Mouse (Mus musculus) midbrain, embryonic 11.5 days (tissue): Measurements from ENCODE around the gene Swsap1. TPM values are rescaled to one million over a fixed set of nuclear protein-coding genes. Genes with fewer than 3 reads are reported as not detected.
A peak's percentile ranks its signal among the peaks of the same experiment; 100 is the strongest.

Experiments used
- ATAC-seq: fragments of 200-750 bp; cut with Nextera tagmentation; 2 replicates; pipeline ENCODE4 v1.8.0; 2017; ENCODE audit warnings: moderate TSS enrichment, moderate library complexity; ENCODE audit not compliant: low FRiP score
- DNase-seq: peaks from one replicate; pipeline ENCODE4 v3.0.0; 2015; ENCODE audit warnings: low spot score; ENCODE audit errors: missing footprints
- H3K27ac ChIP-seq: fragments of 300-500 bp; sonication (generic); 2 replicates; pipeline ENCODE4 v1.5.1; 2014; ENCODE audit warnings: low read depth, low read length
- H3K27me3 ChIP-seq: fragments of 300-500 bp; sonication (generic); 2 replicates; pipeline ENCODE4 v1.6.1; 2014; ENCODE audit warnings: mild to moderate bottlenecking, low read length, moderate library complexity, mixed read lengths; ENCODE audit not compliant: control insufficient read depth, insufficient read depth
- H3K36me3 ChIP-seq: fragments of 300-500 bp; sonication (generic); 2 replicates; pipeline ENCODE4 v1.6.1; 2014; ENCODE audit warnings: mild to moderate bottlenecking, low read length, moderate library complexity, mixed read lengths; ENCODE audit not compliant: control insufficient read depth, insufficient read depth
- H3K4me1 ChIP-seq: fragments of 300-500 bp; sonication (generic); 2 replicates; pipeline ENCODE4 v1.6.1; 2014; ENCODE audit warnings: low read length; ENCODE audit not compliant: control insufficient read depth, insufficient read depth
- H3K4me2 ChIP-seq: fragments of 300-500 bp; sonication (generic); 2 replicates; pipeline ENCODE4 v1.6.1; 2014; ENCODE audit warnings: mild to moderate bottlenecking, moderate library complexity
- H3K4me3 ChIP-seq: fragments of 300-500 bp; sonication (generic); 2 replicates; pipeline ENCODE4 v1.5.1; 2014; ENCODE audit warnings: low read depth, low read length
- H3K9ac ChIP-seq: fragments of 300-500 bp; sonication (generic); 2 replicates; pipeline ENCODE4 v1.6.1; 2014; ENCODE audit warnings: low read length
- H3K9me3 ChIP-seq: fragments of 300-500 bp; sonication (generic); 2 replicates; pipeline ENCODE4 v1.6.1; 2016; ENCODE audit warnings: low read length; ENCODE audit not compliant: control insufficient read depth
- WGBS: fragments of 180-500 bp; shearing (Covaris S2); extraction: QIAGEN DNeasy Blood & Tissue Kit; methylation state at CpG from one replicate; pipeline ENCODE4 v1.1.7; 2014; 5-methylcytosine and 5-hydroxymethylcytosine counted together
- polyA plus RNA-seq: library from polyadenylated mRNA; unstranded; fragments of >200 nt; fragmentation: Nextera tagmentation; extraction: Ambion mirVana; gene quantifications from 2 replicates; pipeline ENCODE4 v1.2.1, GENCODE M21; 2014

The Swsap1 gene
- polyA plus RNA-seq, 1 experiment from 2014 or later = 22.3 TPM

DNA sequence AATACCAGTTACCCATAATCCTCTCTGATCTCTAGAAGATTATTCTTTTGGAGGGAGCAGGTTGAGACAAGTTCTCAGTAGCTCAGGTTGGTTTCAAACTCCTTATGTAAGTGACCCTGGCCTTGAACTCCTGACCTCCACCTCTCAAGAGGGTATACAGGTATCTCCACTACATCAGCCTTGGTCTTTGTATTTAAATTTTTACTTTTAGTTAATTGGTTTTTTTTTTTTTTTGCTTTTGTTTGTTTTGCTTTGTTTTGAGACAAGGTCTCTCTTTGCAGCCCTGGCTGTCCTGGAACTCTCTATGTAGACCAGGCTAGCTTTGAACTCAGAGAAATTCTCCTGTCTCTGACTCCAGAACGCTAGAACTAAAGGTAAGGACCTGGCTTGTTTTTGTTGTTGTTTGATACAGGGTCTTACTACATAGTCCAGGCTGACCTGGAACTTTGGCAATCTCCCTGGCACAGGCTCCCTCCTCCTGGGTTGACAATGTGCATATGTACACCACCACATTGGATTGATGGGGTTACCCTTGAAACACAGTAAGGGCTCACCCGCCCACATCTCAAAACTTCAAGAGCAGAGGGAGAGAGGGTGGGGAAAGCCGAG is 32.0 kb upstream of the Swsap1 start:
- WGBS = 88% methylated on average over 3 of the region's 3 CpGs
- Histone ChIP-seq H3K4me3 (no peak overlapping the region), H3K27me3 (no peaks in the 10 kb centered on the region; the same call in 1 of the 2 replicates), H3K9ac (no peak overlapping the region), H3K36me3 (no peaks in the 10 kb centered on the region), H3K27ac (no peak overlapping the region), H3K4me2 (no peak overlapping the region), H3K4me1 (peaks cover 11% of the 10 kb centered on the region), H3K9me3 (no peaks in the 10 kb centered on the region)
- DNase-seq (peak; percentile 84), ATAC-seq (no peak)

DNA sequence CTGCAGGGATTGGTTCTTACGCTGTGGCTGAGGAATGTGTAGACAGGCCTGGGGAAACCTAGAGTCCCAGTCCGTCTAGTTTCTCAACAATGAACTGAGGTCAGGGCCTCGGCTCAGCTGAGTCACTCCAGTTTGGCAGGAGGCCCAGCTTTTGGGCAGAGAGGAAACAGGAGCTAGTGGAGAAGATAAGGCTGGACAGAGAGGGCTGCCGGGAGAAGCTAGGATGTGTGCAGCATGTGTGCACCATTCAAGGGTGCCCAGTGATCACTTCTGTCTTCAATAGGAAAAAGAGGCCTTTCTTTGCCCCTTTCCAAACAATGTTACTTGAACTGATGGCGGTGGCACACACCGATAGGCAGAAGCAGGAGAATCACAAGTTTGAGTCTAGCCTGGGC is 31.5 kb upstream of the Swsap1 start:
- no peaks in the 10 kb centered on the region for H3K9me3 ChIP-seq
- no peak overlapping the region for H3K27ac ChIP-seq
- no peak for ATAC-seq
- no peak overlapping the region for H3K9ac ChIP-seq
- no peaks in the 10 kb centered on the region for H3K36me3 ChIP-seq
- peak; percentile 72 for DNase-seq
- H3K27me3 ChIP-seq = no peaks in the 10 kb centered on the region; the same call in 1 of the 2 replicates
- peaks cover 11% of the 10 kb centered on the region for H3K4me1 ChIP-seq
- WGBS = 83% methylated on average over 6 of the region's 6 CpGs
- no peak overlapping the region for H3K4me2 ChIP-seq
- no peak overlapping the region for H3K4me3 ChIP-seq

DNA sequence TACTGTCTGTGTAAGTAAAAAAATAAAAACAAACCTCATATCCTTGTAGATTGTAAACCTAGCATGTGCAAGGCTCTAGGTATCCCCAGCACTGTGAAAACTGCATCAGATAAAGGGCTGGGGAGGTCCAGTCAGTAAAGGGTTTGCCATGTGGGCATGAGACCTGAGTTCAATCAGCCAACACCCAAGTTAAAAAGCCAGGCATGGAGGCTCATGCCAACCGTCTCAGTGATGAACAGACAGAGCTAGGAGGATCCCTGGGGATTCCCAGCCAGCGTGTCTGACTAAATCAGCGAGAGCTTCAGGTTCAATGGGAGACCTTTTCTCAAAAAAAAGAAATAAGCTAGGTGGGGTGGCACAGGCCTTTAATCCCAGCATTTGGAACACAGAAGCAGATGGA is 30.5 kb upstream of the Swsap1 start:
- no peak for ATAC-seq
- peak; percentile 75 for DNase-seq
- Histone ChIP-seq H3K4me2 (no peak overlapping the region), H3K9ac (no peak overlapping the region), H3K36me3 (no peaks in the 10 kb centered on the region), H3K27me3 (no peaks in the 10 kb centered on the region; the same call in 1 of the 2 replicates), H3K4me1 (peaks cover 11% of the 10 kb centered on the region), H3K4me3 (no peak overlapping the region), H3K9me3 (no peaks in the 10 kb centered on the region), H3K27ac (no peak overlapping the region)
- WGBS = 87% methylated on average over 3 of the region's 3 CpGs

DNA sequence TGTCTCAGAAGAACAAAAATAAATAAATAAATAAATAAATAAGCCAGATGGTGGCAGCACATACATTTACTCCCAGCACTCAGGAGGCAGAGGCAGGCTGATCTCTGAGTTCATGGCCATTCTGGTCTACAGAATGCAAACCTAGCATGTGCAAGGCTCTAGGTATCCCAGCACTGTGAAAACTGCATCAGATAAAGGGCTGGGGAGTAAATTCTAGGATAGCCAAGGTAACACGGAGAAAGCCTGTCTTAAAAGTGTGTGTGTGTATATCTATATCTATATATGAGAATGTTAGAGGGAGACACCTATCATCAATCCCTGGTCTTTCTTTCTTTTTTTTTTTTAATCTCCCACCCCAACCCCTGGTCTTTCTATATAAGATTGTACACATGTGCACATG is 30.0 kb upstream of the Swsap1 start:
- WGBS = 91% methylated on average over 1 of the region's 1 CpGs
- H3K27ac ChIP-seq = no peak overlapping the region
- peaks cover 11% of the 10 kb centered on the region for H3K4me1 ChIP-seq
- ATAC-seq = no peak
- no peak overlapping the region for H3K4me3 ChIP-seq
- no peak overlapping the region for H3K4me2 ChIP-seq
- no peaks in the 10 kb centered on the region for H3K9me3 ChIP-seq
- no peak overlapping the region for H3K9ac ChIP-seq
- H3K27me3 ChIP-seq = no peaks in the 10 kb centered on the region; the same call in 1 of the 2 replicates
- H3K36me3 ChIP-seq = no peaks in the 10 kb centered on the region
- peak; percentile 53 for DNase-seq

DNA sequence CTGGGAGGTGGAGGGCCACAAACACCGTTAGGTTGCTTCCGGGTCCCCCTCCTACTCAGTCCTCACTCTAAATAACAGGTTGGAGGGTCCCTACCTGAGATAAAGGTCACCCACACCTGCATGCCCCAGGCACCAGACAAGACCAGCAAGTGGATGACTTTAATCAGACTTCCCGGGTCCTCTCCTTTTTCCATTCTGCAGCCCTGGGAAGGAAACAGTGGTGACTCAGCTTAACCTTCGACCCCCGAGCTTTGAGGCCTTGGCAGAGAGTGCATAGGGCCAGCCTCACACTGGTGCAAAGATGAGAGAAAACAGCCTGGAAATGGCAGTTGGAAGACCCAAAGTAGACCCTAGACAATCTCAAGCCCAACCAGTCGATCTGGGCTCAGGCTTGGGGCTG is 29.4 kb upstream of the Swsap1 start:
- Histone ChIP-seq H3K36me3 (no peaks in the 10 kb centered on the region), H3K27me3 (no peaks in the 10 kb centered on the region; the same call in 1 of the 2 replicates), H3K4me3 (no peak overlapping the region), H3K9me3 (no peaks in the 10 kb centered on the region), H3K4me1 (peaks cover 11% of the 10 kb centered on the region), H3K9ac (0 out of 2 replicates have a peak overlapping the region, but pooled peaks have one; percentile 71), H3K27ac (no peak overlapping the region), H3K4me2 (peak overlapping the region; percentile 72)
- DNase-seq = no peak
- WGBS = 85% methylated on average over 6 of the region's 6 CpGs
- no peak for ATAC-seq

DNA sequence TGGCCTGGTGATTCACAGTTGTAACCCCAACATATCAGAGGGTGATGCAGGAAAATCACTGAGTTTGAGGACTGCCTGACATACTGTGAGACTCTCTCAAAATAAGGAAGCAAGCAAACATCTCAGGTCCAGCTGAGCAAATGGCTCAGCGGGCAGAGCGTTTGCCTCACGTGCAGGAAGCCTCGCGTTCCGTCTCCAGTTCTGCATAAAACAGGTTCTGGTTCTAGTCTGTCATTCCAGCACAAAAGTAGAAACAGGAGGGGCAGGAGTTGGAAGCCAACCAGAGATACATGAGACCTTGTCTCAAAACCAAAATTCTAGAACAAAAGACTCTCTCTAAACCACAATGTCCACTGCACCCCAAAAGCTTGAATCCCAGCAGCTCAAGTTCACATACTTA is 28.8 kb upstream of the Swsap1 start:
- H3K36me3 ChIP-seq = no peaks in the 10 kb centered on the region
- peaks cover 11% of the 10 kb centered on the region for H3K4me1 ChIP-seq
- H3K9ac ChIP-seq = peak overlapping the region; percentile 71
- H3K27me3 ChIP-seq = no peaks in the 10 kb centered on the region
- DNase-seq = no peak
- H3K27ac ChIP-seq = no peak overlapping the region
- peak overlapping the region; percentile 41 for H3K4me3 ChIP-seq
- peak overlapping the region; percentile 72 for H3K4me2 ChIP-seq
- ATAC-seq = no peak
- WGBS = 5% methylated on average over 6 of the region's 6 CpGs
- no peaks in the 10 kb centered on the region for H3K9me3 ChIP-seq

DNA sequence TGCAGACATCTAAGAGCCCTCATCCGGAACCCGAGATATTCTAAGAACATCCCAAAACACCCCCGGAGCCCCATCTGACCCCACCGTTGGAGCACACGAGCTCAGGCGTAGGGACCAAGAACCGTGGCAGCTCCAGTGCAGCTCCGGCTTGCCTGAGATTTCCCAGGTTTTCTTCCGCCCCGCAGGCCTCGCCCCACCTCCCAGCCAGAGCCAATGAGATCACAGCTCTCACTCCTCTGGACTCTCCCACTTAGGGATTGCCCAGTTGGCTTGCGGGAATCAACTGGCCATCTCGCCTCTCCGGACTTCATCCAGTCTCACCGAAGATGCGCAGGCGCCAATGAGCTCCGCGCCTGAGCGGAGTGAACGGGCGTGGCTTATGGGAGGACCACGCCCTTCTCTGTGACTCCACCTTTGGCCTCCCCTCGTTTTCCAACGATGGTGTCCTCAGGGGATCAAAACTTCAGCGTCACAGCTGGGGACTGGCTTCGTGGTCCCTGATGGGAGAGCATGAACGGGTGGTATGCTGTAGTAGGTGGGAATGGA is 28.3 kb upstream of the Swsap1 start, which contains the start of the genes Ccdc159 and Tmem205:
Ccdc159 (plus strand) TSS at position 264 of the 546 bp plus-strand sequence.
Tmem205 (minus strand) TSS at position 349 of the 546 bp plus-strand sequence.
- 1% methylated on average over 28 of the region's 28 CpGs for WGBS
- no peak within 1 kb of the TSS for H3K27ac ChIP-seq
- no peaks in the 10 kb centered on the region for H3K9me3 ChIP-seq
- H3K9ac ChIP-seq = peak within 1 kb of the TSS; percentile 71
- H3K27me3 ChIP-seq = no peaks in the 10 kb centered on the region
- peak; percentile 99 for ATAC-seq
- peak within 1 kb of the TSS; percentile 72 for H3K4me2 ChIP-seq
- H3K36me3 ChIP-seq = no peaks in the 10 kb centered on the region
- peak; percentile 98 for DNase-seq
- peak within 1 kb of the TSS; percentile 41 for H3K4me3 ChIP-seq
- H3K4me1 ChIP-seq = peaks cover 11% of the 10 kb centered on the region

DNA sequence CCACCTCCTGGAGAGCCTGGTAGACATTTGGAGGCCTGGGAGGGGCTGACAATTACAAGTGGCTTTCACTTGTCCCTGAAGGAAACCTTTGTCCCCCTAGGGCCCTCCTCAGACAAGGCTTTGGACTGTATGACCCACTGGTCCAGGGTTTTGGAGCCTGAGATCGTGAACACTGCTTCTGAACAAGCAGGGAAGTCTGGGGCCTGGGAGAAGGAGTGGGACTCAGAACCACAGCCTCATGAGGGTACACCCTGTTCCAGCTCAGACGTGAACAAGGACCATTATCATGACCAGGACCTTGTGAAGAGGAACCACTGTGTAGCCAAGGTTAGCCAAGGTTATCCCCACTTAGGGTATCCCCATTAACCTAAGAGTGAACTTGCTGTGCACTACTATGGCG is 26.3 kb upstream of the Swsap1 start:
- peaks cover 11% of the 10 kb centered on the region for H3K4me1 ChIP-seq
- WGBS = 79% methylated on average over 3 of the region's 3 CpGs
- H3K9ac ChIP-seq = no peak overlapping the region
- no peaks in the 10 kb centered on the region for H3K36me3 ChIP-seq
- H3K27me3 ChIP-seq = 0 out of 2 replicates have a peak, but pooled peaks cover under 1% of the 10 kb centered on the region
- DNase-seq (peak; percentile 31), ATAC-seq (no peak)
- H3K27ac ChIP-seq = no peak overlapping the region
- H3K4me3 ChIP-seq = no peak overlapping the region
- H3K4me2 ChIP-seq = no peak overlapping the region
- H3K9me3 ChIP-seq = no peaks in the 10 kb centered on the region

DNA sequence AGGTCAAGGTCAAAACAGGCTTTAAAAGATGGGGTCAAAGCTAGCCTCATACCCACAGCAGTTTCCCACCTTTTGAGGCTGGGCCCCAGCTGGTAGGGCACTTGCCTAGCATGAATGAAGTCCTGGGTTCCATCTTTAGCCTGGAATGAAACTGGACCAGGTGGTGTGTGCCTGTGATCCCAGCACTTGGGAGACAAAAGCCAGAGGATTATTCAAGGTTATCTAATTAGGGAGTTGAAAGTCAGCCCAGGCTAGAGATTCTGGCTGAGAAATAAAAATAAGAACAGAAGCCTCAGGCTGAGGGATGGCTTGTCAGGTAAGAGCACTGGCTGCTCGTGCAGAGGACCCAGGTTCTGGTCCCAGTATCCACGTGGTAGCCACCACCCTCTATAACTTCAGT is 23.5 kb upstream of the Swsap1 start:
- H3K4me1 ChIP-seq = peaks cover 4% of the 10 kb centered on the region; the same call in 1 of the 2 replicates
- H3K4me3 ChIP-seq = no peak overlapping the region
- no peak overlapping the region for H3K9ac ChIP-seq
- no peak overlapping the region for H3K27ac ChIP-seq
- ATAC-seq (no peak), DNase-seq (no peak)
- no peak overlapping the region for H3K4me2 ChIP-seq
- H3K27me3 ChIP-seq = 0 out of 2 replicates have a peak, but pooled peaks cover 3% of the 10 kb centered on the region
- no peaks in the 10 kb centered on the region for H3K9me3 ChIP-seq
- no peaks in the 10 kb centered on the region for H3K36me3 ChIP-seq
- 71% methylated on average over 2 of the region's 2 CpGs for WGBS
